Mouse (Mus musculus): Measurements from ENCODE around the gene Sdccag8.

Gene Sdccag8

DNA sequence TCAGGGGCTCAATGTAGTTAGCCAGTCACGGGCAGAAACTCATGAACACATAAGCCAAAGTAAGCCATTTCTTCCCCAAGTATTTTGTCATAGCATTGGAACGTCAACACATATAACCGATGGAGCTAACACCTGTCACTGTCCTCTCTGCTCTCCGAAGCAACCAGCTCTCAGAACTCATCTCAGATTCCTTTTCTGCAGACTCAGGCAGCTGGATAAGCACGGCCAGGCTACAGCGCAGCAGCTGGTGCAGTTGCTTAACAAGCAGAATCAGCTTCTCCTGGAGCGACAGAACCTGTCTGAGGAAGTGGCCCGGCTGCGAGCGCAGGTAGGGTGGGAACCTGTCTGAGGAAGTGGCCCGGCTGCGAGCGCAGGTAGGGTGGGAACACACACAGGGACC lies 197.2 kb downstream of the Sdccag8 start:
- DNase-seq (ENCODE audit: low spot score), result no peak

DNA sequence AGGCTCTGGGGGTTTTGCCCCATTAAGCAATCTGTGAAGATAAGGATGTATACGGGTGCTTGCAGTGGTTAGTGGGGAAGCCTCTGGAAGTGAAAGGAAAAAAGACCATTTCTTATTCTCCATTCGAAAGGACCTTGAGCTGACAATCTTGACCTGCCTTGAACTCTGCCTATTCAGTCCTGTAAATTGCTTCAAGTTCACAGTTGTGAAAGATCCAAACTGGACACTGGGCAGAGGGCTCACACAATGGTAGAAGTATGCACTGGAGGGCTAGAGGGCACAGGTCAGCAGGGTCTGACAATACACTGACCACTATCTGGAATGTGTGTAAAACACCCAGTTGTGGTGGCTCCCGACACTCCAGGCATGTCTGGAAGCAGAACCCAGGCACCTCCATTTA lies 198.3 kb downstream of the Sdccag8 start:
- no peak for DNase-seq (ENCODE audit: low spot score)

DNA sequence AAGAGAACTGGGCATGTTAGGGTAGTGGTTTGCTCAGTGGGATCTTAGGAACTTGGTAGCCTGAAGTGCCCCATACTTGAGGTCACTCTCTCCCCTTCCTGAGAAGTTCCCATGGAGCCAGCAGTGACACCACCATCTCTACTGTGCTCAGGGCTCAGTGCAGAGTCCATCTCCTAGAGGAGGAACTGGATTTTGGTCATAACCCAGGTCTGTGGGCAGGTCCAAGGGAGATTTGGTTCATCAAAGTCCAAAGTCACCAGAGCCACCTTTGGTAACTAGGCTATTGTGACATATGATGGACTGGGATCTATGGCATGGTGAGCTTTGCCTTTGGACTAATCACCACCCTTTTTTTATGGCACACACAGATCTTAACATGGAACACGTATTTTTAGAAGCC lies 198.9 kb downstream of the Sdccag8 start:
- no peak for DNase-seq (ENCODE audit: low spot score)

DNA sequence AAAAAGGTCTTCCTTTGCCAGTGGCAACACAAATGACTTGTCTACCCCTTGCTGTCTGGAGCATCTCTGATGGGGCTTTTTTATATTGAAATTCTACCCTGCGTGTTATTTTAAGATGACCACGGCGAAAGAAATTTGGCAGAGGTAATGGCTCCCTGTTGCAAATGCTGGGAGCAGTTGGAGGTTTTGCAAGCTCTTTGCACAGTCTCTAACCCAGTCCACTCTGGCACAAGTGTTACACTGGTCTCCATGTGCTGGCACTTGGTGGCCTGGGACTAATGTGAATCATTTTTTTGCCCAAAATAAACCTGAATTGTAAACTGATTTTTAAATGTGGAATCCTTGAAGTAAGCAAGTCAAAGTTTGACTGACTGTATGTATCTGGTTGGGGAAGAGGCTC lies 199.3 kb downstream of the Sdccag8 start:
- DNase-seq (ENCODE audit: low spot score), result no peak

- no peak for DNase-seq (ENCODE audit: low spot score)
Observed at GRCm38 (mm10) chr1:177014346-177014745, 199.9 kb downstream of the Sdccag8 start.

GRCm38 (mm10) chr1:177014921-177015439 lies 200.5 kb downstream of the Sdccag8 start:
- no peak for DNase-seq (ENCODE audit: low spot score)

DNA sequence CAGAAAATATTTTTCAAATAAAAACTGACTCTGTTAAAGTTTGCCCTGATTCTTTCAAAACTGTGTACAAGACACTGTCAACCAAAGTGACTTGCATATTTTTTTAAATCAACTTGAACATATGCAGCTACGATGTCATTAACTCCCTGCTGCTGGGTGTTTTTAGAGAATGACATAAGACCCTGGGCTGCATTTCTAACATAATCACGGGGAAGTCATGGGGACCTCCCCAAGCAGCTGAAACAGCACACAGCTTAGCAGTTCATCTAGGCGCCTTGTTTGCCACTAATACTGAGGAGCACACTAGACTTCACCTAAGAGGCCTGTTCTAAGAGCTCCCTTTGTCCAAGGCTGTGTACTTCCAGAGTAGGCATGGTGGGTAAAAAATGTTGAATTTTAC lies 201.5 kb downstream of the Sdccag8 start:
- DNase-seq (ENCODE audit: low spot score), result no peak

DNA sequence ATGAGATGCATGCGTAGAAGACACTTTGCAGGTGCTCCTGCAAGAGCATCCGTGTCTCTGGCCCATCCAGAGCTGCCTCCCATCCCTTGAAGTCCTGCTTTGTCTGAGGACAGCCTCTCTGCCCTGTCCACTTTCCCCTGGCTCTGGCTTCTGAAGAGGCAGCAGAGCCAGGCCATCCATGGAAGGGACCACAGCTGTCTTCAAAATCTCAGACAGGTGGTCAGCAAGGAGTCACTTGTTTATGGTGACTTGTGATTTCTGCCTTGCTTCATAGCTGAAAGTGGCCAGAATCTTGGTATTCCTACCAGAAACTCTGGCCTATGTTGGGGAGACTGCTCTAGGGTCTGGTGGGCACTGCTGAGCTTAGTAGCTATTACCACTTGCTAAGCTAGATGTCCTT lies 202.3 kb downstream of the Sdccag8 start:
- DNase-seq (ENCODE audit: low spot score), result no peak

DNA sequence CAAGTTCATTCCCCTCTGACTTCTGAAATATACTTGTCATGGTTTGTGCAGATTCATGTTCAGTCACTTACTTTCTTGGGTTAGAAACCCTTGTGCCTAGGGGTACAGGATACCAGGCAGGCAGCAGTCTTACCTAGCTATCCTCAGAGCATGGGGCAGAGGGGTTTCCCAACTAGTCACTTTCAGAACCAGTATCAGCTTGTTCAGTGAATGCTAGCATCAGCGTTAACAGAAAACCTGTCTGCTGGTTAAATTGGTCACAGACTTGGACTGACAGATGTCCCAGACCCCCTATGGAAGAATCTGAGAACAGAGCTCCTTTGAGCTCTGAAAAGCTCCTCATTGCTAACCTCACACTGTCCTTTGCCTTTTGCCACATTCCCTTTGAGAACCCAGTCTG lies 204.3 kb downstream of the Sdccag8 start:
- DNase-seq (ENCODE audit: low spot score), result no peak

DNA sequence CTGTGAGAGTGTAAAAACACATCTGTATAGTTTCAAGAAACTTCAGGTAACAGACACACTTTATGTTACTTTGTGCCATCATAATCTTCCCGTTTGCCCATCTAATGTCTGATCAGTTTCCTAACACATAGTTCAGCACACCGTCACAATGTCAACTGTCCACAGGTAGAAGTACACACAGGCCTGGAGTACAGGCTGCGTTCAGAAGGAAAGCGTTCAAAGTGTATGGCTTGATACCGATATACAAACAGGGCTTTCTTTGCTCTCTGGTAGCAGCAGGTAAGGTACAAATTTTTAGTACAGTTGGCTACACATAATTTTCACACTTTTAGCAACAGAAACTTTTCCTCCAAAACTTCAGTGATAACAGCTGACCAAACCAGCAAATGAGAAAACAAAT lies 205.2 kb downstream of the Sdccag8 start:
- DNase-seq (ENCODE audit: low spot score), result no peak

DNA sequence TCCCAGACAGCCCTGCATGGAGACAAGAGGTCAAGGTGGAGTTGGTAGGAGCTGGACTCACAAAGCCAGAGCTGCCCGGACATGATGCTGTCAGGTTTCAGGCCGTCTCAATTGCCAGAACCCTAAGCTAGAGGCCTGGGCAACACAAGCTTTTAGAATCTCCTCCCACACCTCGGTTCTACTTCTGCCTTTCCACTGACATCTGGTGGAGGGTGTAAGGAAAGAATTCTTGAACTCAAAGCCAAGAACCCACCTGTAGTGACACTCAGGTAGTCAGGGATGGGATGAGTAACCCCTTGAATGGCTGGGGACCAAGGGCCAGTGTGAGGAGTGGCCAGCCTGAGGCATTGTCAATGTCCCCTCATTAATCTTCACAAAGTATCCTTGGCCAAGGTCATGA lies 208.3 kb downstream of the Sdccag8 start:
- DNase-seq (ENCODE audit: low spot score), result no peak

DNA sequence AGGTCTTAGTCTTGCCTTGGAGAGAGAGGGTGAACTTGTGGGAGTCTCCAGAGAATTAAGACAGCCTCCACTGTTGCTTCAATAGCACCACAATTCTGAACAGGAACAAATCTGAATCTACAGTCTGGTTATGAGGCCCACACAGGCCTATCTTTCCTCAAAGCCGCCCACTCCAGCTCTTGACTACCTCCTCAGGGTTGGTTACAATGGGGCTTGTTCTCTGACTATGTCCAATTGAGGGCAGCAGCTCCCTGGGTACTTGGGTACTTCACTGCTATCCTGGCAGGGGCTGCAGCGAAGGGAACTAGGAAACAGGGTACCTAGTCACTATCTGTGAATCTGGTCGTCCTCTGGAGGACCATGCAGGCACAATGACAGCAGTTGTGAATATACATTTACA lies 213.2 kb downstream of the Sdccag8 start:
- no peak for DNase-seq (ENCODE audit: low spot score)

DNA sequence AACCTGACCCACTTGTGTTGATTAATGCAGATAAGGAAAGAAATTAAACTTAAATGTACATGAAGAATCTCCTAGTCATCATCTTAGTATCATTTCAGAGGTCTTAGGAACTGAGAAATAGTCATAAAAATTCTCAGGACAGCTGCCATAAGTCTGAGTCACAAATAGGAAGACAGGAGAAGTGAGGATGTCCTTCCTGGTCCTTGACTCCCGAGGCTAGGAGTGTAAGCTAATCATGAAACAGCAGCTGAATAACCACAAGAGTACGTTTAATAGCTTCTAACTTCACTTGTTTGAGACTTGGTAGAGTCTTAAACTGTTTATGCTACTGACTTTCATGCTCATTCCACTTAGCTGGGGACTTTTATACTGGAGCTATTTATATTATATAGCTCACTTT lies 214.6 kb downstream of the Sdccag8 start:
- DNase-seq (ENCODE audit: low spot score), result no peak

GRCm38 (mm10) chr1:177030669-177031068 lies 216.2 kb downstream of the Sdccag8 start:
- no peak for DNase-seq (ENCODE audit: low spot score)

DNA sequence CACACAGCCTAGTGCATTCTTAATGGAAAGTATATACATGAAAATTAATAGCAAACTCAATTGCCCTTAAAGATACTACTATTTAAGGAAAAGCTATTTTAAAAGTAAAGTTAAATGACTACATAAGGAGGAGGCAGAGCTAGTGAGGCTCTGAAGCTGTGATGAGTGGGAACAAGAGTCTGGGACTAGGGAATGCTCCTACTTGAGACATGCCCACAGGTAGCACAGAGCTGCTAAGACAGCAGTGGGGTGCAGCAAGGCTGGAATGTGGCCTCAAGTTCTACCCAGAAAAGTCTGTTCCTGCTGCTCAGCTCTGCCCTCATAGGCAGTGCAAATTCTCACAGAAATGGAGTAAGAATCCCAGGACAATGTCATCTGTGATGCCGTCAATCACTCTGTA lies 216.7 kb downstream of the Sdccag8 start:
- no peak for DNase-seq (ENCODE audit: low spot score)

DNA sequence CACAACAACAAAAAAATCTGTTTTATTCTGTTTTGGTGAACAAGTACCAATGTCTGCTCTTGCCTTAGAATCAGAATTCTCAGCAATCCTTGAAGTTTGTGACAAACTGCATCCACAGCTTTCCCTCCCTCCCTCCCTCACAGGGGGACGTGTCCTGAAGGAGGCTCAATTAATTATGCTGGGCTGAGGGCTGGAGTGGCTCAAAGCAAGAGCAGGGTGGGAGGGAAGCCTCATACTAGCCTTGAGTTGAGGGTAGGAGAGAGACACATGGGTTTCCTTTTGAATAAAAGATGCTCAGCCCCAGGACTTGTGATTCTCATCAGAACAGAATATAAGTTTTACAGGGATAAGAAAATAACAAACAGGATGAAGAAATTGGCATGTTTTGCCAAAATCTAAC lies 217.8 kb downstream of the Sdccag8 start:
- DNase-seq (ENCODE audit: low spot score), result no peak

DNA sequence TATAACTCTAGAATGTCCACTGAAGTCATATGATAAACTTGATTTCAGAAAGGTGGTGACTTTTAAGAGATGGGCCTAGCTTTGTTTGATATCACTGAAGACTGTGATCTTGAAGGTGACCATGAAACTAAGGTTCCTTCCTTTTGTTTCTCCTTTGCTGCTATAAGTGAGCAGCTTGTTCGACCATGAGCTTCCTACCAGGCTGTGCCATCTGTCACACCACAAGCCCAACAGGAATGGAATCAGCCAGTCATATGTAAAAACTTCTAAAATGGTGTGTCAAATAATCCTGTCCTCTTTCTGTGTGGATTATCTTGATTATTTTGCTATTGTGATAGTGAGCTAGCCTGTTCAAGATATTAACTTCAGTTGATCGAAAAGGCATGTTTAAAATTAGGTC lies 221.0 kb downstream of the Sdccag8 start:
- no peak for DNase-seq (ENCODE audit: low spot score)

DNA sequence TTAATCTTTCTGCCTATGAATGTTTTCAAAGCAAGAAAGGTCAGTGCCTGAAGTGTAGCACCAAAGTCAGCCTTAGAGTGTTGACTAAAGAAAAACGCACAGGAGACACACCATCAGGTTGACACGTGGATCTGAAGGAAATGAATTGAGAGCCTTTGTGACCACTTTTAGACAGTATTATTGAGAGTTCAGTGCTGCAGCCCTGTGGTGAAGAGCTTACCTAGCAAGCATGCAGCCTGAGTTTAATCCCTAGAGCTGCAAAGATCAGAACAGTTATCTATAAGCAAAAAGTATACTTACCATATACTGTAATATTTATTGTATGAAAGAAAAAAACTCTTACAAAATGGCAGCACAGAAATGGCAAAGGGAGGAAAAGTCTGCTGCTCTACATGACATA lies 223.9 kb downstream of the Sdccag8 start:
- no peak for DNase-seq (ENCODE audit: low spot score)

- DNase-seq (ENCODE audit: low spot score), result no peak
Observed at GRCm38 (mm10) chr1:177039093-177039674, 224.7 kb downstream of the Sdccag8 start.

GRCm38 (mm10) chr1:177040058-177040457 lies 225.6 kb downstream of the Sdccag8 start:
- no peak for DNase-seq (ENCODE audit: low spot score)

GRCm38 (mm10) chr1:177045885-177046284 lies 231.4 kb downstream of the Sdccag8 start:
- no peak for DNase-seq (ENCODE audit: low spot score)

GRCm38 (mm10) chr1:177046963-177047362 lies 232.5 kb downstream of the Sdccag8 start:
- no peak for DNase-seq (ENCODE audit: low spot score)

GRCm38 (mm10) chr1:177048773-177049172 lies 234.3 kb downstream of the Sdccag8 start:
- DNase-seq (ENCODE audit: low spot score), result no peak

DNA sequence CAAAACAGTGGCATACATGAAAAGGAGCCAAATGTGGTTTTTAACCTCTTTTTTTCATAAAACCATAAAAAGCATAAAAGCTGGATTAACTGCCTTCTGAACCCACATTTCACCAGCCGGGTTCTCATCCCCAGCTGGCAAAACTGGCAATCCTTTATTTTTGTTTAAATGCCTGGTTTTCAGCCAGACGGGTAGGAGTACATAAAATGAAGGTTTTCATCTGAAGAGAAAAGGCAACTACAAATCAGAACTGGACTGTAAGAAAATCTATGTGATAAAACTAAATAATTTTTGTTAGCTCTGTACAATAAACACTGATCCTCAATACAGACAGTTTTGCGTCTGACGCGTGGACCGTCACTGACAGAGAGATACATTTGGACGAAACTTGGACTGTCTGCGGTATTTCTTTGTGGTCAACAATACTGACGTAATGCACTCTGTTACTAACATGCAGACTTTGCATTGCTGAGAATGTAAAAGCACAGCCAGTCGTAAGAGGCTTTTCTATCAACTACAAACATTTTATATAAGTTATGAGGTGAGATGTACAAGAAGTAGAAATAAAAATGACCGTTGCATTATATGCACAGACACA lies 237.0 kb downstream of the Sdccag8 start:
- no peak for DNase-seq (ENCODE audit: low spot score)

Measured in urinary bladder, postnatal 14 days (tissue).